Mouse (Mus musculus) regulatory T cell (primary cell): ENCODE results near the gene Zdhhc14.

ENCODE experiments used
- in situ Hi-C: fragments of 300-600 bp; cut with MboI, MseI; formaldehyde crosslinking; loops from one replicate; pipeline ENCODE4 v1.15.1; 2025; ENCODE audit warnings: high pct_unique_total_duplicates

Zdhhc14 gene

GRCm38 (mm10) chr17:5655536-5655935 lies 163.2 kb downstream of the Zdhhc14 start:
- in situ Hi-C loops, result no loop called here

- in situ Hi-C loops, result no loop called here
These were observed 168.1 kb downstream of the Zdhhc14 start for GRCm38 (mm10) chr17:5660317-5661080.

GRCm38 (mm10) chr17:5666652-5667051 lies 174.3 kb downstream of the Zdhhc14 start:
- in situ Hi-C loops, result no loop called here

GRCm38 (mm10) chr17:5668456-5668855 lies 176.1 kb downstream of the Zdhhc14 start:
- in situ Hi-C loops, result no loop called here

GRCm38 (mm10) chr17:5668981-5669380 lies 176.6 kb downstream of the Zdhhc14 start:
- in situ Hi-C loops, result no loop called here

- in situ Hi-C loops, result no loop called here
These were observed 183.6 kb downstream of the Zdhhc14 start for GRCm38 (mm10) chr17:5675951-5676350.

- in situ Hi-C loops, result no loop called here
These were observed 187.0 kb downstream of the Zdhhc14 start for GRCm38 (mm10) chr17:5679315-5679714.

- in situ Hi-C loops, result no loop called here
These were observed 193.0 kb downstream of the Zdhhc14 start for GRCm38 (mm10) chr17:5685324-5685723.

- in situ Hi-C loops, result no loop called here
These were observed 195.5 kb downstream of the Zdhhc14 start for GRCm38 (mm10) chr17:5687810-5688209.

GRCm38 (mm10) chr17:5688222-5688621 lies 195.9 kb downstream of the Zdhhc14 start:
- in situ Hi-C loops, result no loop called here

GRCm38 (mm10) chr17:5688669-5689068 lies 196.3 kb downstream of the Zdhhc14 start:
- in situ Hi-C loops, result no loop called here

GRCm38 (mm10) chr17:5690746-5691535 lies 198.6 kb downstream of the Zdhhc14 start:
- in situ Hi-C loops, result no loop called here

- in situ Hi-C loops, result no loop called here
These were observed 200.3 kb downstream of the Zdhhc14 start for GRCm38 (mm10) chr17:5692661-5693060.

- in situ Hi-C loops, result no loop called here
These were observed 200.9 kb downstream of the Zdhhc14 start for GRCm38 (mm10) chr17:5693256-5693655.

- in situ Hi-C loops, result no loop called here
These were observed 206.2 kb downstream of the Zdhhc14 start for GRCm38 (mm10) chr17:5698447-5699096.

GRCm38 (mm10) chr17:5710320-5711104 lies 218.2 kb downstream of the Zdhhc14 start:
- in situ Hi-C loops, result no loop called here

- in situ Hi-C loops, result no loop called here
These were observed 219.5 kb downstream of the Zdhhc14 start for GRCm38 (mm10) chr17:5711861-5712260.

- in situ Hi-C loops, result no loop called here
These were observed 220.8 kb downstream of the Zdhhc14 start for GRCm38 (mm10) chr17:5713141-5713540.

GRCm38 (mm10) chr17:5716912-5717311 lies 224.6 kb downstream of the Zdhhc14 start:
- in situ Hi-C loops, result no loop called here

GRCm38 (mm10) chr17:5718768-5719387 lies 226.5 kb downstream of the Zdhhc14 start:
- in situ Hi-C loops, result no loop called here

- in situ Hi-C loops, result no loop called here
These were observed 230.4 kb downstream of the Zdhhc14 start for GRCm38 (mm10) chr17:5722802-5723201.
